Mouse (Mus musculus): ENCODE measurements around the gene Lrrc27.

GRCm38 (mm10) chr7:139282037-139282436 is 69.2 kb downstream of the Lrrc27 start:
- TF ChIP-seq CTCF (IDR thresholded peaks at IDR 0.05; ENCODE audit: control insufficient read depth, insufficient read depth, insufficient replicate concordance, low read depth, low read length) (no peak), POLR2A (IDR thresholded peaks at IDR 0.05; ENCODE audit: control insufficient read depth, low read depth, low read length) (no peak)
